Mouse (Mus musculus): ENCODE measurements around the gene Tfip11. TPM values are rescaled to one million over a fixed set of nuclear protein-coding genes. Genes with fewer than 3 reads are reported as not detected.

Tfip11 gene
- 21.6 and 22.3 TPM in 2 replicates for polyA plus RNA-seq (2016; fragmentation: Nextera tagmentation; extraction: Ambion mirVana)

GRCm38 (mm10) chr5:112325546-112326445 lies at the start of gene Tfip11:
TSS of gene Tfip11 (plus strand) at chr5:112326358.
- Histone ChIP-seq H3K4me2 (peak within 1 kb of the TSS; percentile 92), H3K36me3 (peaks cover 33% of the 10 kb centered on the region), H3K27me3 (replicated peaks) (no peaks in the 10 kb centered on the region), H3K4me3 (peak within 1 kb of the TSS; percentile 81), H3K4me1 (replicated peaks) (peaks cover 23% of the 10 kb centered on the region), H3K27ac (ENCODE audit: poor library complexity, severe bottlenecking) (peak within 1 kb of the TSS; percentile 65), H3K9me3 (replicated peaks) (no peaks in the 10 kb centered on the region; the same call in 1 of the 2 replicates), H3K9ac (peak within 1 kb of the TSS; percentile 80)
- ATAC-seq (ENCODE audit: insufficient number of reproducible peaks, low FRiP score) = peak; percentile 89
- WGBS = 6% methylated on average over 48 of the region's 48 CpGs

- Histone ChIP-seq H3K4me2 (peak overlapping the region; percentile 83), H3K4me1 (replicated peaks) (peaks cover 42% of the 10 kb centered on the region), H3K9me3 (replicated peaks) (no peaks in the 10 kb centered on the region), H3K27me3 (replicated peaks) (peaks cover 4% of the 10 kb centered on the region; the same call in 1 of the 2 replicates), H3K36me3 (no peaks in the 10 kb centered on the region), H3K4me3 (peak overlapping the region; percentile 69), H3K27ac (ENCODE audit: poor library complexity, severe bottlenecking) (peak overlapping the region; percentile 66; the same call in 1 of the 2 replicates), H3K9ac (peak overlapping the region; percentile 80)
- peak; percentile 9; the same call in 1 of the 2 replicates for ATAC-seq (ENCODE audit: insufficient number of reproducible peaks, low FRiP score)
- WGBS = under 1% methylated on average over 24 of the region's 24 CpGs
Measured at GRCm38 (mm10) chr5:112276907-112277348, 49.2 kb upstream of the Tfip11 start.

GRCm38 (mm10) chr5:112277906-112278470 lies 48.2 kb upstream of the Tfip11 start:
- no peak for ATAC-seq (ENCODE audit: insufficient number of reproducible peaks, low FRiP score)
- no peak overlapping the region for H3K27ac ChIP-seq (ENCODE audit: poor library complexity, severe bottlenecking)
- no peaks in the 10 kb centered on the region for H3K36me3 ChIP-seq
- peak overlapping the region; percentile 69; the same call in 1 of the 2 replicates for H3K4me3 ChIP-seq
- peaks cover 4% of the 10 kb centered on the region; the same call in 1 of the 2 replicates for H3K27me3 ChIP-seq (replicated peaks)
- peak overlapping the region; percentile 80 for H3K9ac ChIP-seq
- H3K9me3 ChIP-seq (replicated peaks) = no peaks in the 10 kb centered on the region
- 83% methylated on average over 11 of the region's 11 CpGs for WGBS
- peaks cover 52% of the 10 kb centered on the region for H3K4me1 ChIP-seq (replicated peaks)
- peak overlapping the region; percentile 83 for H3K4me2 ChIP-seq

- H3K36me3 ChIP-seq = no peaks in the 10 kb centered on the region
- WGBS = 78% methylated on average over 17 of the region's 17 CpGs
- peaks cover 4% of the 10 kb centered on the region; the same call in 1 of the 2 replicates for H3K27me3 ChIP-seq (replicated peaks)
- H3K4me1 ChIP-seq (replicated peaks) = peaks cover 66% of the 10 kb centered on the region
- no peak overlapping the region for H3K4me3 ChIP-seq
- H3K4me2 ChIP-seq = 0 out of 2 replicates have a peak overlapping the region, but pooled peaks have one; percentile 2
- no peaks in the 10 kb centered on the region for H3K9me3 ChIP-seq (replicated peaks)
- H3K9ac ChIP-seq = peak overlapping the region; percentile 32; the same call in 1 of the 2 replicates
- H3K27ac ChIP-seq (ENCODE audit: poor library complexity, severe bottlenecking) = peak overlapping the region; percentile 22; the same call in 1 of the 2 replicates
- ATAC-seq (ENCODE audit: insufficient number of reproducible peaks, low FRiP score) = no peak
Measured at GRCm38 (mm10) chr5:112279181-112280021, 46.8 kb upstream of the Tfip11 start.

GRCm38 (mm10) chr5:112280151-112280550 lies 46.0 kb upstream of the Tfip11 start:
- Histone ChIP-seq H3K9me3 (replicated peaks) (no peaks in the 10 kb centered on the region), H3K4me1 (replicated peaks) (peaks cover 74% of the 10 kb centered on the region), H3K4me3 (no peak overlapping the region), H3K36me3 (no peaks in the 10 kb centered on the region), H3K27me3 (replicated peaks) (no peaks in the 10 kb centered on the region), H3K27ac (ENCODE audit: poor library complexity, severe bottlenecking) (peak overlapping the region; percentile 22; the same call in 1 of the 2 replicates), H3K9ac (peak overlapping the region; percentile 32), H3K4me2 (0 out of 2 replicates have a peak overlapping the region, but pooled peaks have one; percentile 2)
- ATAC-seq (ENCODE audit: insufficient number of reproducible peaks, low FRiP score) = no peak
- 74% methylated on average over 7 of the region's 7 CpGs for WGBS

GRCm38 (mm10) chr5:112280863-112281660 lies 45.1 kb upstream of the Tfip11 start:
- ATAC-seq (ENCODE audit: insufficient number of reproducible peaks, low FRiP score) = no peak
- WGBS = 61% methylated on average over 15 of the region's 15 CpGs
- H3K4me2 ChIP-seq = no peak overlapping the region
- H3K4me3 ChIP-seq = no peak overlapping the region
- H3K27me3 ChIP-seq (replicated peaks) = no peaks in the 10 kb centered on the region
- H3K4me1 ChIP-seq (replicated peaks) = peaks cover 80% of the 10 kb centered on the region
- no peak overlapping the region for H3K27ac ChIP-seq (ENCODE audit: poor library complexity, severe bottlenecking)
- no peaks in the 10 kb centered on the region for H3K36me3 ChIP-seq
- 0 out of 2 replicates have a peak overlapping the region, but pooled peaks have one; percentile 32 for H3K9ac ChIP-seq
- H3K9me3 ChIP-seq (replicated peaks) = no peaks in the 10 kb centered on the region

GRCm38 (mm10) chr5:112281676-112282075 lies 44.5 kb upstream of the Tfip11 start:
- H3K36me3 ChIP-seq = no peaks in the 10 kb centered on the region
- H3K27ac ChIP-seq (ENCODE audit: poor library complexity, severe bottlenecking) = no peak overlapping the region
- no peak overlapping the region for H3K9ac ChIP-seq
- peaks cover 85% of the 10 kb centered on the region for H3K4me1 ChIP-seq (replicated peaks)
- no peak overlapping the region for H3K4me3 ChIP-seq
- WGBS = 77% methylated on average over 4 of the region's 4 CpGs
- H3K9me3 ChIP-seq (replicated peaks) = no peaks in the 10 kb centered on the region
- no peak overlapping the region for H3K4me2 ChIP-seq
- no peaks in the 10 kb centered on the region for H3K27me3 ChIP-seq (replicated peaks)
- no peak for ATAC-seq (ENCODE audit: insufficient number of reproducible peaks, low FRiP score)

- no peaks in the 10 kb centered on the region for H3K36me3 ChIP-seq
- H3K9me3 ChIP-seq (replicated peaks) = no peaks in the 10 kb centered on the region
- H3K27me3 ChIP-seq (replicated peaks) = no peaks in the 10 kb centered on the region
- H3K27ac ChIP-seq (ENCODE audit: poor library complexity, severe bottlenecking) = peak overlapping the region; percentile 55
- H3K4me2 ChIP-seq = no peak overlapping the region
- H3K4me1 ChIP-seq (replicated peaks) = peaks cover 87% of the 10 kb centered on the region
- ATAC-seq (ENCODE audit: insufficient number of reproducible peaks, low FRiP score) = no peak
- H3K9ac ChIP-seq = no peak overlapping the region
- no peak overlapping the region for H3K4me3 ChIP-seq
- 71% methylated on average over 6 of the region's 6 CpGs for WGBS
Measured at GRCm38 (mm10) chr5:112282123-112282779, 43.9 kb upstream of the Tfip11 start.

GRCm38 (mm10) chr5:112282780-112283482 lies 43.2 kb upstream of the Tfip11 start:
- Histone ChIP-seq H3K9me3 (replicated peaks) (no peaks in the 10 kb centered on the region), H3K27me3 (replicated peaks) (no peaks in the 10 kb centered on the region), H3K4me2 (no peak overlapping the region), H3K27ac (ENCODE audit: poor library complexity, severe bottlenecking) (peak overlapping the region; percentile 55), H3K4me1 (replicated peaks) (peaks cover 86% of the 10 kb centered on the region), H3K4me3 (no peak overlapping the region), H3K9ac (no peak overlapping the region), H3K36me3 (no peaks in the 10 kb centered on the region)
- WGBS = 56% methylated on average over 9 of the region's 9 CpGs
- no peak for ATAC-seq (ENCODE audit: insufficient number of reproducible peaks, low FRiP score)
